Mouse (Mus musculus): ENCODE results near the gene Prss54. TPM values are rescaled to one million over a fixed set of nuclear protein-coding genes. Genes with fewer than 3 reads are reported as not detected.

The Prss54 gene
- polyA plus RNA-seq, 1 experiment, result 266 TPM

DNA sequence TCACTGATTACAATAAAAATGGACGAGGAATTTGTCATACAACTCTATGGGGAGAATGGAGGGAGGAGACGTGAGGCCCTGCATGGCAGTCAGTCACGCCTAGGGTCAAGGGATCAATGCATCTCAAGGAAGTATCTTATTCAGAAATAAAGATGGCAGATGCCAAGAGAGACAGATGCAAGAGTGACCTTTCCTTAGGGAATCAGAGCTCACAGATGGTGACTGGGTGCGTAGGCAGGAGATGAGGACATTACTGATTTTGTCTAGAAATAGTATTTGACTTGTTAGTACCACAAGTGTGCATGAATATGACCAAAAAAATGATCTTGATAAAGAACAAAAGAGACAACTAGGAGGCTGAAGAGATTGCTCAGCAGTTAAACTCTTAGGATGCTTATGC is 63.9 kb downstream of the Prss54 start:
- Histone ChIP-seq H3K27ac (ENCODE audit: control insufficient read depth, insufficient read depth, low read depth, low read length) (no peak overlapping the region), H3K4me3 (ENCODE audit: control insufficient read depth, low read depth, low read length) (no peak overlapping the region), H3K36me3 (ENCODE audit: control insufficient read depth, insufficient read depth, low read length) (no peaks in the 10 kb centered on the region), H3K27me3 (ENCODE audit: control insufficient read depth, insufficient read depth, low read length) (no peaks in the 10 kb centered on the region), H3K4me1 (ENCODE audit: control insufficient read depth, insufficient read depth, low read length) (no peaks in the 10 kb centered on the region)
- TF ChIP-seq CTCF (IDR thresholded peaks at IDR 0.05; ENCODE audit: control insufficient read depth, insufficient read depth, insufficient replicate concordance, low read depth, low read length), result no peak
- no peak for TF ChIP-seq POLR2A (IDR thresholded peaks at IDR 0.05; ENCODE audit: control insufficient read depth, low read depth, low read length)

Other genes starting within 250 kb of the Prss54 start
- gene Zfp319, start 244.4 kb downstream of the Prss54 start, polyA plus RNA-seq (2012; rRNA removed), result 3.9 and 4.0 TPM in 2 replicates
- gene Usb1, start 244.1 kb downstream of the Prss54 start, polyA plus RNA-seq (2012; rRNA removed), result 33.1 and 34.0 TPM in 2 replicates
- 0.23 and 0.30 TPM in 2 replicates for gene Mmp15, start 224.1 kb downstream of the Prss54 start, polyA plus RNA-seq (2012; rRNA removed)
- gene Cfap20, start 141.5 kb downstream of the Prss54 start, polyA plus RNA-seq (2012; rRNA removed), result 103 and 106 TPM in 2 replicates
- gene Csnk2a2, start 86.3 kb downstream of the Prss54 start, polyA plus RNA-seq (2012; rRNA removed), result 107 and 125 TPM in 2 replicates
- 82.2 and 87.4 TPM in 2 replicates for gene Ccdc113, start 42.3 kb downstream of the Prss54 start, polyA plus RNA-seq (2012; rRNA removed)
- 1.3 and 1.5 TPM in 2 replicates for gene Gins3, start 57.1 kb upstream of the Prss54 start, polyA plus RNA-seq (2012; rRNA removed)
- gene Ndrg4, start 100.6 kb upstream of the Prss54 start, polyA plus RNA-seq (2012; rRNA removed), result 23.7 and 26.2 TPM in 2 replicates
- 4.5 and 4.7 TPM in 2 replicates for gene Setd6, start 139.5 kb upstream of the Prss54 start, polyA plus RNA-seq (2012; rRNA removed)
- 205 and 236 TPM in 2 replicates for gene Cnot1, start 231.1 kb upstream of the Prss54 start, polyA plus RNA-seq (2012; rRNA removed)
- 47.0 and 58.8 TPM in 2 replicates for gene Sap18b, start 249.0 kb upstream of the Prss54 start, polyA plus RNA-seq (2012; rRNA removed)

All from testis, adult 2 months (tissue).